Mouse (Mus musculus) leukemia stem cell, adult 10-12 weeks (primary cell): ENCODE data around the gene Acsl5. TPM values are rescaled to one million over a fixed set of nuclear protein-coding genes. Genes with fewer than 3 reads are reported as not detected.

Experiments
- polyA plus RNA-seq: library from polyadenylated mRNA; stranded (reverse); fragments of >175 nt; gene quantifications from 2 replicates; pipeline ENCODE4 v1.2.3, GENCODE M21; 2012; ENCODE audit warnings: low replicate concordance

The Acsl5 gene
- 17.1 and 32.1 TPM in 2 replicates for polyA plus RNA-seq

GRCm38 (mm10) chr19:55251383-55252124 lies at the start of gene Acsl5:
Gene Acsl5, plus strand, starts transcription at chr19:55251938.

GRCm38 (mm10) chr19:55241186-55241645 lies 10.5 kb upstream of the Acsl5 start, which contains the start of gene Gucy2g:
Gene Gucy2g, minus strand, starts transcription at chr19:55241236.

GRCm38 (mm10) chr19:55315452-55316108 lies 63.8 kb downstream of the Acsl5 start, which contains the start of gene Zdhhc6:
Gene Zdhhc6, minus strand, starts transcription at chr19:55316032.

GRCm38 (mm10) chr19:55316109-55316714 lies 64.5 kb downstream of the Acsl5 start, which contains the start of gene Vti1a:
Gene Vti1a, plus strand, starts transcription at chr19:55316295.

Other genes with a start within 250 kb of the Acsl5 start
- gene Gpam, start 124.7 kb upstream of the Acsl5 start, polyA plus RNA-seq = 0.93 and 6.5 TPM in 2 replicates
- not detected in 2 replicates for gene Tectb, start 71.2 kb upstream of the Acsl5 start, polyA plus RNA-seq
- gene Gucy2g, start 10.7 kb upstream of the Acsl5 start, polyA plus RNA-seq = not detected in 2 replicates
- 7.3 and 25.9 TPM in 2 replicates for gene Zdhhc6, start 64.1 kb downstream of the Acsl5 start, polyA plus RNA-seq
- 5.3 and 7.4 TPM in 2 replicates for gene Vti1a, start 64.4 kb downstream of the Acsl5 start, polyA plus RNA-seq